Comparison of ENCODE assay signal across 21 mouse cellular contexts in genomic region chr1:82258331-82258730, GRCm38 (mm10). TPM values are rescaled to one million over a fixed set of nuclear protein-coding genes. Genes with fewer than 3 reads are reported as not detected.
DNase-seq lines count a peak whose midpoint lies in the region; ATAC-seq lines count a peak whose summit lies in the region.
"Had no signal": no experiment of that assay in that cellular context is flagged by ENCODE, and none has a peak within 500 bp of the region (broad histone marks: within the 10 kb centered on the region; RNA-seq: fewer than 3 reads in every experiment).

No protein-coding gene starts in this region.

- H3K9ac ChIP-seq in heart, embryonic 13.5 days: no peak overlapping the region
- H3K9ac ChIP-seq: forebrain, embryonic 12.5 days; liver, postnatal 0 days; stomach, embryonic 15.5 days had no signal

- H3K27me3 ChIP-seq in heart, embryonic 13.5 days (replicated peaks): no peaks in the 10 kb centered on the region
- no peaks in the 10 kb centered on the region for H3K27me3 ChIP-seq in limb, embryonic 10.5 days (ENCODE audit: low read depth, poor library complexity, severe bottlenecking)
- H3K27me3 ChIP-seq: forebrain, embryonic 12.5 days; stomach, embryonic 15.5 days had no signal

- 48% methylated on average over 7 of the region's 7 CpGs for WGBS in heart, embryonic 13.5 days
- 55% methylated on average over 7 of the region's 7 CpGs for WGBS in limb, embryonic 10.5 days

- peaks cover 19% of the 10 kb centered on the region for H3K36me3 ChIP-seq in heart, embryonic 13.5 days
- peaks cover 12% of the 10 kb centered on the region for H3K36me3 ChIP-seq in limb, embryonic 10.5 days
- H3K36me3 ChIP-seq: G1E; stomach, embryonic 15.5 days had no signal

- H3K27ac ChIP-seq in heart, embryonic 13.5 days (replicated peaks): peak overlapping the region; percentile 39; the same call in 1 of the 2 replicates
- peak overlapping the region; percentile 70 for H3K27ac ChIP-seq in limb, embryonic 10.5 days
- H3K27ac ChIP-seq: forebrain, embryonic 12.5 days; stomach, embryonic 15.5 days had no signal

- no peak for ATAC-seq in heart, embryonic 13.5 days (ENCODE audit: extremely low read depth, insufficient number of reproducible peaks, low FRiP score, low TSS enrichment)
- ATAC-seq in cerebellum, adult (ENCODE audit: insufficient number of reproducible peaks, low FRiP score, low TSS enrichment): no peak
- ATAC-seq: CD4-positive, CD25-positive, alpha-beta regulatory T cell, adult 4 months; liver, postnatal 0 days had no signal

- H3K4me2 ChIP-seq in heart, embryonic 13.5 days: no peak overlapping the region
- H3K4me2 ChIP-seq: forebrain, embryonic 12.5 days; stomach, embryonic 15.5 days had no signal

- intact Hi-C loops in heart, postnatal 14 days (cut with DNase I): no loop called here

- H3K4me1 ChIP-seq in heart, embryonic 13.5 days: peaks cover 57% of the 10 kb centered on the region
- peaks cover 52% of the 10 kb centered on the region for H3K4me1 ChIP-seq in limb, embryonic 10.5 days
- H3K4me1 ChIP-seq: stomach, embryonic 15.5 days had no signal

- H3K4me3 ChIP-seq in heart, embryonic 13.5 days: no peak overlapping the region
- no peak overlapping the region for H3K4me3 ChIP-seq in limb, embryonic 10.5 days
- H3K4me3 ChIP-seq: forebrain, embryonic 12.5 days; stomach, embryonic 15.5 days had no signal

- H3K9me3 ChIP-seq in heart, embryonic 13.5 days: no peaks in the 10 kb centered on the region
- H3K9me3 ChIP-seq in limb, embryonic 10.5 days (replicated peaks): no peaks in the 10 kb centered on the region
- H3K9me3 ChIP-seq: forebrain, embryonic 12.5 days; G1E; stomach, embryonic 15.5 days had no signal

- DNase-seq in heart, postnatal 14 days: no peak
- DNase-seq in urinary bladder, postnatal 14 days (ENCODE audit: low spot score): peak; percentile 36
- DNase-seq in urinary bladder, postnatal 4 days (ENCODE audit: low spot score in 2 of 2): no peak
- DNase-seq in limb, embryonic 10.5 days (ENCODE audit: low spot score): peak; percentile 57
- no peak for DNase-seq in neural tube, embryonic 10.5 days (ENCODE audit: extremely low spot score, low spot score)
- DNase-seq: cerebellum, postnatal 25 days; heart, adult 11 months; layer of hippocampus, postnatal 36 days; left cerebral cortex, postnatal 4 days; liver, postnatal 0 days; right cerebral cortex, postnatal 14 days had no signal

RNA-seq across cellular contexts. Expression of gene Gm9747, which starts 25.4 kb away (rescaled TPM):
- polyA plus RNA-seq in heart, embryonic 13.5 days (2015; fragmentation: Nextera tagmentation; extraction: Ambion mirVana): 33.4 and 34.4 TPM in 2 replicates
- total RNA-seq in heart, postnatal 14 days (2021): not detected
- 15.4 and 24.6 TPM in 2 replicates for polyA plus RNA-seq in limb, embryonic 10.5 days (2016; fragmentation: Nextera tagmentation; extraction: Ambion mirVana)
- total RNA-seq: layer of hippocampus, postnatal 36 days; left cerebral cortex, postnatal 4 days; megakaryocyte-erythroid progenitor cell, adult 5-6 weeks; monocyte, adult 5-6 weeks had no signal
- polyA plus RNA-seq: CD4-positive, CD25-positive, alpha-beta regulatory T cell, adult 4 months; G1E; large intestine, adult 2 months; spleen, adult 2 months had no signal

RNA-seq across cellular contexts. Expression of gene Irs1, which starts 32.9 kb away (rescaled TPM):
- 9.3 and 9.5 TPM in 2 replicates for polyA plus RNA-seq in heart, embryonic 13.5 days (2015; fragmentation: Nextera tagmentation; extraction: Ambion mirVana)
- total RNA-seq in heart, postnatal 14 days (2021): 10 to 100 TPM; 37.5 to 38.0 TPM
- 5.9 and 8.4 TPM in 2 replicates for polyA plus RNA-seq in limb, embryonic 10.5 days (2016; fragmentation: Nextera tagmentation; extraction: Ambion mirVana)
- total RNA-seq: megakaryocyte-erythroid progenitor cell, adult 5-6 weeks; monocyte, adult 5-6 weeks had no signal
- polyA plus RNA-seq: CD4-positive, CD25-positive, alpha-beta regulatory T cell, adult 4 months; G1E had no signal

RNA-seq across cellular contexts. Expression of gene Rhbdd1, which starts 57.9 kb away (rescaled TPM):
- polyA plus RNA-seq in heart, embryonic 13.5 days (2015; fragmentation: Nextera tagmentation; extraction: Ambion mirVana): 8.7 and 9.7 TPM in 2 replicates
- total RNA-seq in heart, postnatal 14 days (2021): 10 to 100 TPM; 10.1 to 11.5 TPM
- polyA plus RNA-seq in limb, embryonic 10.5 days (2016; fragmentation: Nextera tagmentation; extraction: Ambion mirVana): 8.4 and 9.1 TPM in 2 replicates

Comparison
In these comparisons a context has a peak if more than half of its experiments do, and no peak if none do; other contexts are left out.
1. DNase-seq: peak in urinary bladder, postnatal 14 days (single experiment) and limb, embryonic 10.5 days (single experiment); none in heart, postnatal 14 days (0 of 2), urinary bladder, postnatal 4 days (0 of 2) and neural tube, embryonic 10.5 days (single experiment).